Mouse (Mus musculus) intestine, embryonic 16.5 days (tissue): ENCODE data around the gene Rint1. TPM values are rescaled to one million over a fixed set of nuclear protein-coding genes. Genes with fewer than 3 reads are reported as not detected.

Experiments used
- polyA plus RNA-seq: library from polyadenylated mRNA; unstranded; fragments of >200 nt; fragmentation: Nextera tagmentation; extraction: Ambion mirVana; gene quantifications from 2 replicates; pipeline ENCODE4 v1.2.1, GENCODE M21; 2015

Rint1 gene
- polyA plus RNA-seq, 1 experiment from 2014 or later, result 30.5 TPM

Other genes starting within 250 kb of the Rint1 start
- 30.5 and 32.1 TPM in 2 replicates for gene Srpk2, start 103.1 kb upstream of the Rint1 start, polyA plus RNA-seq
- 26.7 and 29.6 TPM in 2 replicates for gene Pus7, start 4.0 kb upstream of the Rint1 start, polyA plus RNA-seq
- 119 and 123 TPM in 2 replicates for gene Tomm7, start 56.5 kb downstream of the Rint1 start, polyA plus RNA-seq
- gene Fam126a, start 243.0 kb downstream of the Rint1 start, polyA plus RNA-seq, result 11.1 and 11.7 TPM in 2 replicates